Mouse (Mus musculus): ENCODE results near the gene Nedd4. TPM values are rescaled to one million over a fixed set of nuclear protein-coding genes. Genes with fewer than 3 reads are reported as not detected.

Nedd4 gene
- polyA plus RNA-seq, 1 experiment: 195 TPM

- TF ChIP-seq MYOG (IDR thresholded peaks at IDR 0.05; ENCODE audit: control insufficient read depth in 1 of 3, insufficient read depth in 1 of 3, insufficient read length in 2 of 3, low read depth in 2 of 3) (no peak), E2F4 (IDR thresholded peaks at IDR 0.05; ENCODE audit: insufficient read depth) (no peak), TCF12 (IDR thresholded peaks at IDR 0.05; ENCODE audit: insufficient read depth, poor library complexity, severe bottlenecking) (no peak), REST (IDR thresholded peaks at IDR 0.05; ENCODE audit: insufficient read depth, insufficient read length) (no peak), TCF3 (IDR thresholded peaks at IDR 0.05; ENCODE audit: insufficient read length, low read depth) (no peak), CEBPB (IDR thresholded peaks at IDR 0.05; ENCODE audit: insufficient read depth, poor library complexity, severe bottlenecking) (no peak), POLR2AphosphoS2 (IDR thresholded peaks at IDR 0.05; ENCODE audit: insufficient read length, low read depth) (no peak), MYOD1 (IDR thresholded peaks at IDR 0.05; ENCODE audit: control insufficient read depth in 1 of 3, insufficient read length in 2 of 3, low read depth in 2 of 3) (no peak), USF1 (IDR thresholded peaks at IDR 0.05; ENCODE audit: low read depth) (no peak), SRF (IDR thresholded peaks at IDR 0.05; ENCODE audit: control insufficient read depth, insufficient read length, low read depth) (no peak), POLR2A (IDR thresholded peaks at IDR 0.05; ENCODE audit: insufficient read length, low read depth) (no peak)
- Histone ChIP-seq H3K4me3 (no peak overlapping the region), H3K4me2 (ENCODE audit: low read depth) (no peak overlapping the region), H3K27me3 (ENCODE audit: control insufficient read depth, insufficient read depth, insufficient read length) (no peaks in the 10 kb centered on the region), H3K36me3 (ENCODE audit: control insufficient read depth, insufficient read depth) (peaks cover 74% of the 10 kb centered on the region), H3ac (ENCODE audit: control insufficient read depth, insufficient read length) (no peak overlapping the region), H3K79me2 (ENCODE audit: control insufficient read depth, insufficient read depth) (peaks cover 21% of the 10 kb centered on the region)
These were observed 15.5 kb downstream of the Nedd4 start for GRCm38 (mm10) chr9:72677659-72678058.

- Histone ChIP-seq H3ac (ENCODE audit: control insufficient read depth, insufficient read length) (no peak overlapping the region), H3K4me3 (no peak overlapping the region), H3K4me2 (ENCODE audit: low read depth) (no peak overlapping the region), H3K36me3 (ENCODE audit: control insufficient read depth, insufficient read depth) (peaks cover 69% of the 10 kb centered on the region), H3K27me3 (ENCODE audit: control insufficient read depth, insufficient read depth, insufficient read length) (no peaks in the 10 kb centered on the region), H3K79me2 (ENCODE audit: control insufficient read depth, insufficient read depth) (peaks cover 16% of the 10 kb centered on the region)
- no peak for TF ChIP-seq POLR2AphosphoS2 (IDR thresholded peaks at IDR 0.05; ENCODE audit: insufficient read length, low read depth)
- no peak for TF ChIP-seq TCF3 (IDR thresholded peaks at IDR 0.05; ENCODE audit: insufficient read length, low read depth)
- no peak for TF ChIP-seq TCF12 (IDR thresholded peaks at IDR 0.05; ENCODE audit: insufficient read depth, poor library complexity, severe bottlenecking)
- no peak for TF ChIP-seq MYOG (IDR thresholded peaks at IDR 0.05; ENCODE audit: control insufficient read depth in 1 of 3, insufficient read depth in 1 of 3, insufficient read length in 2 of 3, low read depth in 2 of 3)
- no peak for TF ChIP-seq CEBPB (IDR thresholded peaks at IDR 0.05; ENCODE audit: insufficient read depth, poor library complexity, severe bottlenecking)
- no peak for TF ChIP-seq SRF (IDR thresholded peaks at IDR 0.05; ENCODE audit: control insufficient read depth, insufficient read length, low read depth)
- TF ChIP-seq USF1 (IDR thresholded peaks at IDR 0.05; ENCODE audit: low read depth): no peak
- TF ChIP-seq MAX (IDR thresholded peaks at IDR 0.05; ENCODE audit: low read depth): no peak
- TF ChIP-seq E2F4 (IDR thresholded peaks at IDR 0.05; ENCODE audit: insufficient read depth): no peak
- TF ChIP-seq MYOD1 (IDR thresholded peaks at IDR 0.05; ENCODE audit: control insufficient read depth in 1 of 3, insufficient read length in 2 of 3, low read depth in 2 of 3): no peak
- no peak for TF ChIP-seq POLR2A (IDR thresholded peaks at IDR 0.05; ENCODE audit: insufficient read length, low read depth)
- TF ChIP-seq REST (IDR thresholded peaks at IDR 0.05; ENCODE audit: insufficient read depth, insufficient read length): no peak
These were observed 16.6 kb downstream of the Nedd4 start for GRCm38 (mm10) chr9:72678771-72679170.

GRCm38 (mm10) chr9:72681652-72682228 lies 19.6 kb downstream of the Nedd4 start:
- Histone ChIP-seq H3K4me3 (no peak overlapping the region), H3K4me2 (ENCODE audit: low read depth) (no peak overlapping the region), H3ac (ENCODE audit: control insufficient read depth, insufficient read length) (no peak overlapping the region), H3K79me2 (ENCODE audit: control insufficient read depth, insufficient read depth) (peaks cover 27% of the 10 kb centered on the region), H3K27me3 (ENCODE audit: control insufficient read depth, insufficient read depth, insufficient read length) (no peaks in the 10 kb centered on the region), H3K36me3 (ENCODE audit: control insufficient read depth, insufficient read depth) (peaks cover 60% of the 10 kb centered on the region)
- TF ChIP-seq MYOG (IDR thresholded peaks at IDR 0.05; ENCODE audit: control insufficient read depth in 1 of 3, insufficient read depth in 1 of 3, insufficient read length in 2 of 3, low read depth in 2 of 3) (no peak), E2F4 (IDR thresholded peaks at IDR 0.05; ENCODE audit: insufficient read depth) (no peak), POLR2AphosphoS2 (IDR thresholded peaks at IDR 0.05; ENCODE audit: insufficient read length, low read depth) (no peak), MAX (IDR thresholded peaks at IDR 0.05; ENCODE audit: low read depth) (no peak), TCF3 (IDR thresholded peaks at IDR 0.05; ENCODE audit: insufficient read length, low read depth) (no peak)

DNA sequence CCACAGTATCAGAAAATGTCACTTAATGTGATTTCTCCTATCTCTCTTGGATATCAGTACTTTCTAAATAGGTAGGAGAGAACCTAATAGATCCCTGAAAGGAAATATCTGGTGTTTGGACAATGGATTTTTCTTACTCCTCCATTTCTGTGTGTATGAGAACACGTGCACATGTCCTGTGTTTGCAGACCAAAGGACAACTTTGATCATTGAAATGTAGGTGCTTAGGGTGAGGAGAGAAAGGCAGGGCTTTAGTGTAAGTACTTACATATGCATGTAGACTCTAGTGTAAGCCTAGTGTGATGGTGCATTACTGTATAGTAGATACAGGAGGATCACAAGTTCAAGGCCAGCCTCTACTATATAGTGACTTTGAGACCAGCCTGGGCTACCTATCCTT lies 21.1 kb downstream of the Nedd4 start:
- no peak for TF ChIP-seq REST (IDR thresholded peaks at IDR 0.05; ENCODE audit: insufficient read depth, insufficient read length)
- TF ChIP-seq MAX (IDR thresholded peaks at IDR 0.05; ENCODE audit: low read depth): no peak
- TF ChIP-seq TCF3 (IDR thresholded peaks at IDR 0.05; ENCODE audit: insufficient read length, low read depth): no peak
- no peak for TF ChIP-seq CEBPB (IDR thresholded peaks at IDR 0.05; ENCODE audit: insufficient read depth, poor library complexity, severe bottlenecking)
- TF ChIP-seq USF1 (IDR thresholded peaks at IDR 0.05; ENCODE audit: low read depth): no peak
- no peak for TF ChIP-seq E2F4 (IDR thresholded peaks at IDR 0.05; ENCODE audit: insufficient read depth)
- no peak for TF ChIP-seq POLR2AphosphoS2 (IDR thresholded peaks at IDR 0.05; ENCODE audit: insufficient read length, low read depth)
- no peak for TF ChIP-seq TCF12 (IDR thresholded peaks at IDR 0.05; ENCODE audit: insufficient read depth, poor library complexity, severe bottlenecking)
- no peak for TF ChIP-seq POLR2A (IDR thresholded peaks at IDR 0.05; ENCODE audit: insufficient read length, low read depth)
- TF ChIP-seq MYOG (IDR thresholded peaks at IDR 0.05; ENCODE audit: control insufficient read depth in 1 of 3, insufficient read depth in 1 of 3, insufficient read length in 2 of 3, low read depth in 2 of 3): no peak
- TF ChIP-seq MYOD1 (IDR thresholded peaks at IDR 0.05; ENCODE audit: control insufficient read depth in 1 of 3, insufficient read length in 2 of 3, low read depth in 2 of 3): no peak
- TF ChIP-seq SRF (IDR thresholded peaks at IDR 0.05; ENCODE audit: control insufficient read depth, insufficient read length, low read depth): no peak
- no peak overlapping the region for H3K4me3 ChIP-seq
- peaks cover 60% of the 10 kb centered on the region for H3K36me3 ChIP-seq (ENCODE audit: control insufficient read depth, insufficient read depth)
- H3K79me2 ChIP-seq (ENCODE audit: control insufficient read depth, insufficient read depth): peaks cover 40% of the 10 kb centered on the region
- no peak overlapping the region for H3K4me2 ChIP-seq (ENCODE audit: low read depth)
- H3K27me3 ChIP-seq (ENCODE audit: control insufficient read depth, insufficient read depth, insufficient read length): no peaks in the 10 kb centered on the region
- no peak overlapping the region for H3ac ChIP-seq (ENCODE audit: control insufficient read depth, insufficient read length)
